Mouse (Mus musculus) heart, postnatal 0 days (tissue): ENCODE results near the gene Neb.

Source experiments
- CTCF ChIP-seq: IDR thresholded peaks from 2 replicates; pipeline ENCODE4 v1.5.1; 2016; ENCODE audit warnings: antibody characterized with exemption, control low read depth, low read depth
- EP300 ChIP-seq: IDR thresholded peaks from 2 replicates; pipeline ENCODE4 v1.6.1; 2016; ENCODE audit warnings: antibody characterized with exemption, low read depth

- no peak for TF ChIP-seq CTCF
- no peak for TF ChIP-seq EP300
These were observed 46.0 kb upstream of the Neb start for GRCm38 (mm10) chr2:52424248-52424728.
